Mouse (Mus musculus): ENCODE results near the gene Lrpprc. TPM values are rescaled to one million over a fixed set of nuclear protein-coding genes. Genes with fewer than 3 reads are reported as not detected.

The Lrpprc gene
- polyA plus RNA-seq, 1 experiment from 2014 or later = 11.2 TPM

- H3K9ac ChIP-seq (replicated peaks; ENCODE audit: low read depth) = no peak overlapping the region
- no peaks in the 10 kb centered on the region for H3K4me1 ChIP-seq (ENCODE audit: insufficient read depth, low read depth, low read length)
- no peak overlapping the region for H3K27ac ChIP-seq (ENCODE audit: low read length)
- TF ChIP-seq CTCF (IDR thresholded peaks at IDR 0.05) (no peak), EP300 (IDR thresholded peaks at IDR 0.05) (no peak)
- no peak overlapping the region for H3K4me3 ChIP-seq (ENCODE audit: low read depth, low read length)
- H3K9me3 ChIP-seq (ENCODE audit: low read length) = no peaks in the 10 kb centered on the region
- no peaks in the 10 kb centered on the region for H3K27me3 ChIP-seq (replicated peaks; ENCODE audit: insufficient read depth, low read length)
- H3K36me3 ChIP-seq (ENCODE audit: insufficient read depth, low read length) = no peaks in the 10 kb centered on the region
- ATAC-seq (no peak), DNase-seq (ENCODE audit: low spot score) (no peak)
- 30% methylated on average over 9 of the region's 9 CpGs for WGBS
- no peak overlapping the region for H3K4me2 ChIP-seq (replicated peaks; ENCODE audit: low read depth, low read length)
Observed at GRCm38 (mm10) chr17:84665691-84666090, 124.9 kb downstream of the Lrpprc start.

- Histone ChIP-seq H3K9me3 (ENCODE audit: low read length) (no peaks in the 10 kb centered on the region), H3K4me2 (replicated peaks; ENCODE audit: low read depth, low read length) (no peak overlapping the region), H3K4me1 (ENCODE audit: insufficient read depth, low read depth, low read length) (no peaks in the 10 kb centered on the region), H3K4me3 (ENCODE audit: low read depth, low read length) (no peak overlapping the region), H3K36me3 (ENCODE audit: insufficient read depth, low read length) (no peaks in the 10 kb centered on the region), H3K27ac (ENCODE audit: low read length) (no peak overlapping the region), H3K9ac (replicated peaks; ENCODE audit: low read depth) (no peak overlapping the region), H3K27me3 (replicated peaks; ENCODE audit: insufficient read depth, low read length) (no peaks in the 10 kb centered on the region)
- TF ChIP-seq EP300 (IDR thresholded peaks at IDR 0.05) = no peak
- WGBS = 41% methylated on average over 10 of the region's 10 CpGs
- DNase-seq (ENCODE audit: low spot score) = no peak
- ATAC-seq = no peak
Observed at GRCm38 (mm10) chr17:84665053-84665452, 125.5 kb downstream of the Lrpprc start.

- Histone ChIP-seq H3K36me3 (ENCODE audit: insufficient read depth, low read length) (no peaks in the 10 kb centered on the region), H3K4me2 (replicated peaks; ENCODE audit: low read depth, low read length) (no peak overlapping the region), H3K27ac (ENCODE audit: low read length) (no peak overlapping the region), H3K4me3 (ENCODE audit: low read depth, low read length) (no peak overlapping the region), H3K9ac (replicated peaks; ENCODE audit: low read depth) (no peak overlapping the region), H3K9me3 (ENCODE audit: low read length) (no peaks in the 10 kb centered on the region), H3K27me3 (replicated peaks; ENCODE audit: insufficient read depth, low read length) (no peaks in the 10 kb centered on the region), H3K4me1 (ENCODE audit: insufficient read depth, low read depth, low read length) (no peaks in the 10 kb centered on the region)
- WGBS = 72% methylated on average over 8 of the region's 8 CpGs
- DNase-seq (ENCODE audit: low spot score) = no peak
- TF ChIP-seq CTCF (IDR thresholded peaks at IDR 0.05) = no peak
- no peak for TF ChIP-seq EP300 (IDR thresholded peaks at IDR 0.05)
- no peak for ATAC-seq
Observed at GRCm38 (mm10) chr17:84658951-84659350, 131.6 kb downstream of the Lrpprc start.

- no peak for ATAC-seq
- no peak overlapping the region for H3K4me2 ChIP-seq (replicated peaks; ENCODE audit: low read depth, low read length)
- H3K36me3 ChIP-seq (ENCODE audit: insufficient read depth, low read length) = no peaks in the 10 kb centered on the region
- H3K4me3 ChIP-seq (ENCODE audit: low read depth, low read length) = no peak overlapping the region
- 31% methylated on average over 5 of the region's 5 CpGs for WGBS
- H3K27ac ChIP-seq (ENCODE audit: low read length) = no peak overlapping the region
- H3K9me3 ChIP-seq (ENCODE audit: low read length) = no peaks in the 10 kb centered on the region
- H3K4me1 ChIP-seq (ENCODE audit: insufficient read depth, low read depth, low read length) = no peaks in the 10 kb centered on the region
- no peak for TF ChIP-seq CTCF (IDR thresholded peaks at IDR 0.05)
- TF ChIP-seq EP300 (IDR thresholded peaks at IDR 0.05) = no peak
- no peak overlapping the region for H3K9ac ChIP-seq (replicated peaks; ENCODE audit: low read depth)
- no peak for DNase-seq (ENCODE audit: low spot score)
- H3K27me3 ChIP-seq (replicated peaks; ENCODE audit: insufficient read depth, low read length) = no peaks in the 10 kb centered on the region
Observed at GRCm38 (mm10) chr17:84658195-84658594, 132.4 kb downstream of the Lrpprc start.

- Histone ChIP-seq H3K9me3 (ENCODE audit: low read length) (no peaks in the 10 kb centered on the region), H3K4me2 (replicated peaks; ENCODE audit: low read depth, low read length) (no peak overlapping the region), H3K27ac (ENCODE audit: low read length) (no peak overlapping the region), H3K4me3 (ENCODE audit: low read depth, low read length) (no peak overlapping the region), H3K9ac (replicated peaks; ENCODE audit: low read depth) (no peak overlapping the region), H3K4me1 (ENCODE audit: insufficient read depth, low read depth, low read length) (no peaks in the 10 kb centered on the region), H3K27me3 (replicated peaks; ENCODE audit: insufficient read depth, low read length) (no peaks in the 10 kb centered on the region), H3K36me3 (ENCODE audit: insufficient read depth, low read length) (no peaks in the 10 kb centered on the region)
- ATAC-seq (no peak), DNase-seq (ENCODE audit: low spot score) (no peak)
- TF ChIP-seq EP300 (IDR thresholded peaks at IDR 0.05) (no peak), CTCF (IDR thresholded peaks at IDR 0.05) (no peak)
- 55% methylated on average over 7 of the region's 7 CpGs for WGBS
Observed at GRCm38 (mm10) chr17:84657782-84658181, 132.8 kb downstream of the Lrpprc start.

GRCm38 (mm10) chr17:84657422-84657732 lies 133.2 kb downstream of the Lrpprc start:
- no peak for ATAC-seq

More at GRCm38 (mm10) chr17:84657422-84657732, 133.2 kb downstream of the Lrpprc start:
- Histone ChIP-seq H3K9ac (replicated peaks; ENCODE audit: low read depth) (no peak overlapping the region), H3K27ac (ENCODE audit: low read length) (no peak overlapping the region), H3K4me3 (ENCODE audit: low read depth, low read length) (no peak overlapping the region), H3K27me3 (replicated peaks; ENCODE audit: insufficient read depth, low read length) (no peaks in the 10 kb centered on the region), H3K4me2 (replicated peaks; ENCODE audit: low read depth, low read length) (no peak overlapping the region), H3K9me3 (ENCODE audit: low read length) (no peaks in the 10 kb centered on the region), H3K36me3 (ENCODE audit: insufficient read depth, low read length) (no peaks in the 10 kb centered on the region), H3K4me1 (ENCODE audit: insufficient read depth, low read depth, low read length) (no peaks in the 10 kb centered on the region)
- no peak for DNase-seq (ENCODE audit: low spot score)
- 50% methylated on average over 3 of the region's 3 CpGs for WGBS
- TF ChIP-seq CTCF (IDR thresholded peaks at IDR 0.05) (no peak), EP300 (IDR thresholded peaks at IDR 0.05) (no peak)
